Comparison of ENCODE assay signal across 27 mouse cellular contexts in genomic region chr13:105619308-105619707, GRCm38 (mm10).
DNase-seq lines count a peak whose midpoint lies in the region; ATAC-seq lines count a peak whose summit lies in the region.
"Had no signal": no experiment of that assay in that cellular context is flagged by ENCODE, and none has a peak within 500 bp of the region (broad histone marks: within the 10 kb centered on the region; RNA-seq: fewer than 3 reads in every experiment).

No protein-coding gene starts in this region.

- peak; percentile 67 for ATAC-seq in embryonic facial prominence, embryonic 11.5 days (replicated peaks; ENCODE audit: insufficient number of reproducible peaks, low FRiP score, low TSS enrichment, low read depth)
- ATAC-seq in limb, embryonic 12.5 days (ENCODE audit: insufficient number of reproducible peaks, insufficient read depth, low FRiP score, low TSS enrichment, low read depth): peak; percentile 68; the same call in 1 of the 2 replicates
- ATAC-seq in embryonic facial prominence, embryonic 14.5 days (ENCODE audit: low read depth): no peak
- ATAC-seq: activated CD4-positive, CD25-positive, alpha-beta regulatory T cell, adult 4 months; CD4-positive, CD25-positive, alpha-beta regulatory T cell, adult 4 months; forebrain, embryonic 13.5 days; forebrain, embryonic 15.5 days; forebrain, postnatal 0 days; Patski had no signal

- no peak overlapping the region for H3K4me3 ChIP-seq in embryonic facial prominence, embryonic 11.5 days (ENCODE audit: low read depth, low read length)
- H3K4me3 ChIP-seq in embryonic facial prominence, embryonic 10.5 days: no peak overlapping the region
- H3K4me3 ChIP-seq in limb, embryonic 12.5 days (replicated peaks): no peak overlapping the region
- H3K4me3 ChIP-seq in limb, embryonic 10.5 days: no peak overlapping the region
- no peak overlapping the region for H3K4me3 ChIP-seq in embryonic facial prominence, embryonic 14.5 days (ENCODE audit: low read depth, low read length)
- H3K4me3 ChIP-seq: embryonic facial prominence, embryonic 12.5 days; forebrain, embryonic 13.5 days; forebrain, embryonic 15.5 days had no signal

- no peak overlapping the region for H3K27ac ChIP-seq in embryonic facial prominence, embryonic 11.5 days (replicated peaks; ENCODE audit: low read depth, low read length)
- no peak overlapping the region for H3K27ac ChIP-seq in embryonic facial prominence, embryonic 10.5 days (replicated peaks)
- H3K27ac ChIP-seq in limb, embryonic 12.5 days: no peak overlapping the region
- no peak overlapping the region for H3K27ac ChIP-seq in limb, embryonic 10.5 days
- H3K27ac ChIP-seq in embryonic facial prominence, embryonic 14.5 days (replicated peaks; ENCODE audit: low read depth, low read length): no peak overlapping the region; the same call in 1 of the 2 replicates
- H3K27ac ChIP-seq: embryonic facial prominence, embryonic 12.5 days; forebrain, embryonic 13.5 days; forebrain, embryonic 15.5 days had no signal

- H3K9ac ChIP-seq in embryonic facial prominence, embryonic 11.5 days (replicated peaks; ENCODE audit: low read length): no peak overlapping the region
- no peak overlapping the region for H3K9ac ChIP-seq in limb, embryonic 12.5 days (replicated peaks)
- no peak overlapping the region for H3K9ac ChIP-seq in embryonic facial prominence, embryonic 14.5 days (ENCODE audit: low read depth, low read length)
- H3K9ac ChIP-seq: embryonic facial prominence, embryonic 12.5 days; forebrain, embryonic 13.5 days; forebrain, embryonic 15.5 days; forebrain, postnatal 0 days had no signal

- no peaks in the 10 kb centered on the region for H3K27me3 ChIP-seq in embryonic facial prominence, embryonic 11.5 days (ENCODE audit: control insufficient read depth, insufficient read depth, low read length)
- no peaks in the 10 kb centered on the region for H3K27me3 ChIP-seq in embryonic facial prominence, embryonic 10.5 days (replicated peaks; ENCODE audit: low read depth, poor library complexity, severe bottlenecking)
- H3K27me3 ChIP-seq in limb, embryonic 12.5 days: no peaks in the 10 kb centered on the region
- H3K27me3 ChIP-seq in limb, embryonic 10.5 days (ENCODE audit: low read depth, poor library complexity, severe bottlenecking): no peaks in the 10 kb centered on the region
- H3K27me3 ChIP-seq in embryonic facial prominence, embryonic 14.5 days (replicated peaks; ENCODE audit: control insufficient read depth, insufficient read depth, low read length): no peaks in the 10 kb centered on the region
- H3K27me3 ChIP-seq: CH12.LX; embryonic facial prominence, embryonic 12.5 days; forebrain, embryonic 13.5 days; forebrain, embryonic 15.5 days had no signal

- WGBS in embryonic facial prominence, embryonic 11.5 days: 29% methylated on average over 1 of the region's 1 CpGs
- WGBS in embryonic facial prominence, embryonic 10.5 days: 56% methylated on average over 1 of the region's 1 CpGs
- WGBS in limb, embryonic 12.5 days: 38% methylated on average over 1 of the region's 1 CpGs
- WGBS in limb, embryonic 10.5 days: 71% methylated on average over 1 of the region's 1 CpGs
- WGBS in embryonic facial prominence, embryonic 14.5 days: 26% methylated on average over 1 of the region's 1 CpGs

- H3K36me3 ChIP-seq in embryonic facial prominence, embryonic 11.5 days (replicated peaks; ENCODE audit: control insufficient read depth, insufficient read depth, low read depth, low read length): no peaks in the 10 kb centered on the region
- no peaks in the 10 kb centered on the region for H3K36me3 ChIP-seq in embryonic facial prominence, embryonic 10.5 days (replicated peaks)
- H3K36me3 ChIP-seq in limb, embryonic 12.5 days: no peaks in the 10 kb centered on the region
- no peaks in the 10 kb centered on the region for H3K36me3 ChIP-seq in limb, embryonic 10.5 days
- H3K36me3 ChIP-seq in embryonic facial prominence, embryonic 14.5 days (ENCODE audit: control insufficient read depth, insufficient read depth, low read length): no peaks in the 10 kb centered on the region
- H3K36me3 ChIP-seq: embryonic facial prominence, embryonic 12.5 days; forebrain, embryonic 15.5 days; G1E had no signal

- DNase-seq in embryonic facial prominence, embryonic 11.5 days (ENCODE audit: low spot score): peak; percentile 10
- no peak for DNase-seq in embryonic facial prominence, embryonic 10.5 days (ENCODE audit: low spot score)
- no peak for DNase-seq in limb, embryonic 10.5 days (ENCODE audit: low spot score)
- peak; percentile 15 for DNase-seq in brain, adult 2 months (ENCODE audit: low read depth, low spot score)
- peak; percentile 8 for DNase-seq in embryonic facial prominence, embryonic 14.5 days (ENCODE audit: low spot score)
- no peak for DNase-seq in urinary bladder, postnatal 36 days (ENCODE audit: low spot score in 2 of 2)
- no peak for DNase-seq in embryo, embryonic 10.5 days (ENCODE audit: low spot score)
- DNase-seq: adrenal gland, adult 8-10 months; adrenal gland, postnatal 14 days; adrenal gland, postnatal 36 days; B cell, adult 2 months; cerebellum, adult 11 months; cerebellum, adult 18-20 months; cerebellum, adult 8-10 months; cerebellum, adult 9-11 months; cerebellum, postnatal 14 days; cerebellum, postnatal 36 days; forebrain, postnatal 0 days had no signal

- no peak overlapping the region for H3K4me2 ChIP-seq in embryonic facial prominence, embryonic 11.5 days (ENCODE audit: low read depth, low read length)
- H3K4me2 ChIP-seq in limb, embryonic 12.5 days: no peak overlapping the region
- no peak overlapping the region for H3K4me2 ChIP-seq in embryonic facial prominence, embryonic 14.5 days (ENCODE audit: low read depth, low read length)
- H3K4me2 ChIP-seq: embryonic facial prominence, embryonic 12.5 days; forebrain, embryonic 13.5 days; forebrain, embryonic 15.5 days had no signal

- H3K9me3 ChIP-seq in embryonic facial prominence, embryonic 11.5 days (replicated peaks; ENCODE audit: control insufficient read depth, low read length): no peaks in the 10 kb centered on the region
- no peaks in the 10 kb centered on the region for H3K9me3 ChIP-seq in embryonic facial prominence, embryonic 10.5 days
- H3K9me3 ChIP-seq in limb, embryonic 12.5 days: no peaks in the 10 kb centered on the region
- no peaks in the 10 kb centered on the region for H3K9me3 ChIP-seq in limb, embryonic 10.5 days (replicated peaks)
- H3K9me3 ChIP-seq in embryonic facial prominence, embryonic 14.5 days (ENCODE audit: control insufficient read depth, low read length): no peaks in the 10 kb centered on the region
- H3K9me3 ChIP-seq: embryonic facial prominence, embryonic 12.5 days; forebrain, embryonic 13.5 days; forebrain, embryonic 15.5 days; G1E had no signal

- H3K4me1 ChIP-seq in embryonic facial prominence, embryonic 11.5 days (ENCODE audit: control insufficient read depth, insufficient read depth, low read length): no peaks in the 10 kb centered on the region
- H3K4me1 ChIP-seq in embryonic facial prominence, embryonic 10.5 days: no peaks in the 10 kb centered on the region
- H3K4me1 ChIP-seq in limb, embryonic 12.5 days (replicated peaks): no peaks in the 10 kb centered on the region
- no peaks in the 10 kb centered on the region for H3K4me1 ChIP-seq in limb, embryonic 10.5 days
- no peaks in the 10 kb centered on the region; the same call in 1 of the 2 replicates for H3K4me1 ChIP-seq in embryonic facial prominence, embryonic 14.5 days (ENCODE audit: control insufficient read depth, insufficient read depth, low read length)
- H3K4me1 ChIP-seq: embryonic facial prominence, embryonic 12.5 days; forebrain, embryonic 13.5 days; forebrain, embryonic 15.5 days had no signal

Comparison
In these comparisons a context has a peak if more than half of its experiments do, and no peak if none do; other contexts are left out.
1. DNase-seq: peak in embryonic facial prominence, embryonic 11.5 days (single experiment), brain, adult 2 months (single experiment) and embryonic facial prominence, embryonic 14.5 days (single experiment); none in embryonic facial prominence, embryonic 10.5 days (single experiment), limb, embryonic 10.5 days (single experiment), urinary bladder, postnatal 36 days (0 of 2) and embryo, embryonic 10.5 days (single experiment).